Mouse (Mus musculus) hindbrain, embryonic 10.5 days (tissue): ENCODE results near the gene Wdfy1. TPM values are rescaled to one million over a fixed set of nuclear protein-coding genes. Genes with fewer than 3 reads are reported as not detected.
A peak's percentile ranks its signal among the peaks of the same experiment; 100 is the strongest.

ENCODE experiments used
- DNase-seq: peaks from one replicate; pipeline ENCODE4 v3.0.0-alpha.2; 2017; ENCODE audit warnings: low spot score
- H3K27ac ChIP-seq: fragments of 300-500 bp; sonication (generic); 2 replicates; pipeline ENCODE4 v1.5.1; 2016; ENCODE audit warnings: mild to moderate bottlenecking, moderate library complexity
- H3K27me3 ChIP-seq: fragments of 300-500 bp; sonication (generic); 2 replicates; pipeline ENCODE4 v1.6.1; 2016; ENCODE audit warnings: mild to moderate bottlenecking; ENCODE audit not compliant: poor library complexity, insufficient read depth, severe bottlenecking
- H3K36me3 ChIP-seq: fragments of 300-500 bp; sonication (generic); 2 replicates; pipeline ENCODE4 v1.6.1; 2016; ENCODE audit warnings: mild to moderate bottlenecking, moderate library complexity
- H3K4me1 ChIP-seq: fragments of 300-500 bp; sonication (generic); replicated peaks from 2 replicates; pipeline ENCODE4 v1.6.1; 2016; ENCODE audit warnings: mild to moderate bottlenecking
- H3K4me3 ChIP-seq: fragments of 300-500 bp; sonication (generic); 2 replicates; pipeline ENCODE4 v1.5.1; 2016; ENCODE audit warnings: mild to moderate bottlenecking, moderate library complexity
- H3K9me3 ChIP-seq: fragments of 300-500 bp; sonication (generic); 2 replicates; pipeline ENCODE4 v1.6.1; 2016; ENCODE audit warnings: mild to moderate bottlenecking, moderate library complexity
- WGBS: fragments of 180-500 bp; shearing (Covaris S2); methylation state at CpG from one replicate; pipeline ENCODE4 v1.1.7; 2016; 5-methylcytosine and 5-hydroxymethylcytosine counted together
- polyA plus RNA-seq: library from polyadenylated mRNA; unstranded; fragments of >200 nt; fragmentation: Nextera tagmentation; extraction: Ambion mirVana; gene quantifications from 2 replicates; pipeline ENCODE4 v1.2.1, GENCODE M21; 2016

The Wdfy1 gene
- polyA plus RNA-seq, 1 experiment from 2014 or later = 44.9 TPM

DNA sequence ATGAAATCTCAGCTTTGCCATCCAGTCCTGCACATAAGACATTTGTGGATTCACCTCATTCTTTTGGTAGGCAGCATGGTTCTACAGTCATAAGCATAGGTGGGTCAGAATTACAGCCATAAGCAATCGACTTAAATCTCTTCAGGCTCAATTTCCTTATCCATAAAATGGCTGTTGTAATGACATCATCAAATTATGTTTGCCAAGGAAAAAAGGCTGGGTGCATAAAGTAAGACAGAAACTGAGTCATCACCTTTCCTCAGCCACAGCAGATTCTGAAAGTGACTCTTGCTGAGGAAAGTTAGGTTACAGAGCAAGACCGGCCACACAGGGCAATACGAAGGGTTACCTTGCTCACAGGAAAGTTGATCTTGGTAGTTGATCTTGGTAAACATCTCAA lies 39.5 kb downstream of the Wdfy1 start:
- no peaks in the 10 kb centered on the region for H3K27me3 ChIP-seq
- no peak for DNase-seq
- H3K36me3 ChIP-seq = peaks cover 7% of the 10 kb centered on the region; the same call in 1 of the 2 replicates
- WGBS = 92% methylated on average over 3 of the region's 3 CpGs
- H3K4me3 ChIP-seq = no peak overlapping the region
- no peak overlapping the region for H3K27ac ChIP-seq
- H3K4me1 ChIP-seq = no peaks in the 10 kb centered on the region
- H3K9me3 ChIP-seq = no peaks in the 10 kb centered on the region

DNA sequence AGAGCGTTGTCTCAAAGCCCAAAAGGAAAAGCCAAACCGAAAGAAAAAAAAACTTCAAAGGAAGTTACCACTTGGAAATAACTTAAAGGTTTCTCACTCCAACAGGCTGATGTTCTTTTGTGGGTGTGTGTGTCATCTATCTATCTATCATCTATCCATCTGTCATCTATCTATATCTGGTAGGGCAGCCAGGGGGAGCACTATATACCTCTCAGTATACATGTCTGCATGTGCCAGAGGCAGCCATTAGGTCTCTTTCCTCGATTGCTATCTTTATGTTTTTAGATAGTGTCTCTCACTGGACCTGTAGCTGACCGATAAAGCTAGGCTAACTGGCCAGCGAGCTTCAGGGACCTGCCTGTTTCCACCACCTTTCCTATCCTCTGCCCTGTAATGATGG lies 41.1 kb downstream of the Wdfy1 start:
- no peak for DNase-seq
- H3K27ac ChIP-seq = no peak overlapping the region

DNA sequence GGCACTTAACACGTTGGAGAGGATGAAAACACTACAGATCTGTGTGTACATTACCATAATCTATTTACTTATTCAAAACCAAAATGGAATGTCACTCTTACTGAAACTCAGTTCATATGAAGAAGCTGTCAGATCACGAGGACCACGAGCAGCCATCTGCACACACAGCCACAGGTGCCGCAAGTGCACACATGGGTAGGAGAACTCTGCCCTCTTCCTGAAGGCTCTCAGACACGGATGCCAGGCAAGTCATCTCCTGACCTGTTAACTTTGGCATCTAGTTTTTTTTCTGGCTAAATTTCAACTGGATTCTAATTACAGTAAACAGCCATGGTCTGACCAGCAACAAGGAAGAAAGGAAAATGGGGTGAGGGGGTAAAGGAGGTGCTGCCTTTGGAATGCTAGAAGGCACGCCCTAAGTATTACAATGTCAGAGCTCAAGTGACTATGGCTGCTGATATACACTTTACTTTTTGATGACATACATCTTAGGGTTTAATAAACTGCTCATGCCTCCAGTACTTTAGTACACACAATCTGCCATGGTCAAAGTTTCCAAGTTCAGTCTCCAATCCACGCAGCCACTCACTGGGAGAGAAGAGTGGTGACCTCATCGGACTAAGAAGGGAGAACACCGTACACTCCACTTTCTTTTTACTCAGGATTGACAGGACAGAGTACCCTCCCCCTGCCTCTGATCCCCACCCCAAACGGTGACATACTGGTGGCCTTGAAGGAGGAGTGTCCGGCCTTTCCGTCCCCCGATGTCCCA lies 61.6 kb downstream of the Wdfy1 start:
- Histone ChIP-seq H3K4me1 (0 out of 2 replicates have a peak, but pooled peaks cover 4% of the 10 kb centered on the region), H3K4me3 (no peak overlapping the region), H3K36me3 (peaks cover 21% of the 10 kb centered on the region), H3K27ac (no peak overlapping the region), H3K27me3 (no peaks in the 10 kb centered on the region), H3K9me3 (no peaks in the 10 kb centered on the region)
- DNase-seq = no peak
- 92% methylated on average over 13 of the region's 13 CpGs for WGBS

More for the DNA sequence above, 41.1 kb downstream of the Wdfy1 start:
- H3K36me3 ChIP-seq = peaks cover 7% of the 10 kb centered on the region; the same call in 1 of the 2 replicates
- H3K9me3 ChIP-seq = no peaks in the 10 kb centered on the region
- H3K4me1 ChIP-seq = no peaks in the 10 kb centered on the region
- H3K4me3 ChIP-seq = no peak overlapping the region
- H3K27me3 ChIP-seq = no peaks in the 10 kb centered on the region
- 89% methylated on average over 5 of the region's 5 CpGs for WGBS

DNA sequence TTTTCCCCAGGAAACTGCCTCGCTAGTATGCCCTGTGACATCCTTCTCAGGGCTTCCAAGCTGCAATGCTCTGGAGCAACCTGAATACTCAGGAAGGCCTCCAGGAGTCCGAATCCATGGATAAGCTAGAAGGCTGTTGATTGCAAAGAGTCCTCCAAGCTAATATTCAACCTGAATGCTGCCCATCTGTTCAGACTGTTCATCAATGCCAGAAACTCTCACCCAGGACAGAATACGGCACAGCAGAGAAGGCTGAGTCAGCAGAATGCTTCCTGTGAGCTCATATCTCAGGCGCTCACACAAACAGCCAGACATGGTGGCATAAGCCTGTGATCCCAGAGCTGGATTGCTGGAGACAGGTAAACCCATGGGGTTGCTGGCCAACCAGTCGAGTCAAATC lies 62.9 kb downstream of the Wdfy1 start:
- DNase-seq = no peak
- Histone ChIP-seq H3K4me1 (0 out of 2 replicates have a peak, but pooled peaks cover 4% of the 10 kb centered on the region), H3K27me3 (no peaks in the 10 kb centered on the region), H3K4me3 (no peak overlapping the region), H3K36me3 (peaks cover 21% of the 10 kb centered on the region), H3K27ac (no peak overlapping the region), H3K9me3 (no peaks in the 10 kb centered on the region)
- WGBS = 90% methylated on average over 5 of the region's 5 CpGs

DNA sequence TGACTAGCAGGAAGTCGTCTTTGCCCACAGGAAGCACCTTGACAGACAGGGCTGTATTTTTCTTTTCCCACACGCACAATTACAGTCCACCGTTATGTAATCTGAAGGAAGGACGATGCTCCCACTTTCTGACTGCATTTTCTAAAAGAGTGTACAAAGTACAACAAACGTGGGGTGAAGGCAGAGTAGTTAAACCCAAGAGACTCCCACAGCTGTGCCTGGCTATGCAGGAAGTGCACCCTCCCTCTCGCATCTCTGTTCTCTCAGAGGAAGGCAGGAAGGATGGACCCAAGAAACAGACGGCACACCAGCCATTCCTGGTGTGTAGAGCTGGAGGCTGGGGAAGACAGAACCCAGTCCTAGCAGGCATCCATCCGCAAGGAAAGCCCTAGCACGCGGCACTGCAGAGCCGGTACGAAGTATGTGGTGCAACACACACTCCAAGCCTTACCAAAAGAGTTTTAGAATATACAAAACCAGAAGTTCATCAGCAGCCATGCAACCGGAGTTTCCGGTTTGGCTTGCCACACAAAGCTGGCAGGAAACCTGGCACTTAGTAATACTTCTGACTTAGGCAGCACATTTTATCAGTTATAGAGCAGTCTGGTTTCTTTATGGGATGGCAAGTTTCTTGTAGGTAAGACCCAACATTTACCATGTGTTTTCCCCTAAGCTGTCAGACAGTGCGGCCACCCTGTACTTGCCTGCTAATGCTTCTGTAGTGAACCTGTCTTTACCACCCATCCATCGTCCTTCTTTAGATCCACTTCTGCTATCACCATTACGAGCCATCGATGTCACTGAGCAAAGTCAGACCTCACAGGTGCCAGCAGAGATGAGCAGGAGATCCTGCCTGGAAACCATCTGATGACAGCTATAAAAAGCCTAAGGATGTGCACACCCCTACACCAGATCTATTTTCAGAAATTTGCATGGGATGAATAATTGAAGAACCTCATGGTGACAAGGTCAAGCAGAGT lies 64.5 kb downstream of the Wdfy1 start:
- 84% methylated on average over 18 of the region's 18 CpGs for WGBS

DNA sequence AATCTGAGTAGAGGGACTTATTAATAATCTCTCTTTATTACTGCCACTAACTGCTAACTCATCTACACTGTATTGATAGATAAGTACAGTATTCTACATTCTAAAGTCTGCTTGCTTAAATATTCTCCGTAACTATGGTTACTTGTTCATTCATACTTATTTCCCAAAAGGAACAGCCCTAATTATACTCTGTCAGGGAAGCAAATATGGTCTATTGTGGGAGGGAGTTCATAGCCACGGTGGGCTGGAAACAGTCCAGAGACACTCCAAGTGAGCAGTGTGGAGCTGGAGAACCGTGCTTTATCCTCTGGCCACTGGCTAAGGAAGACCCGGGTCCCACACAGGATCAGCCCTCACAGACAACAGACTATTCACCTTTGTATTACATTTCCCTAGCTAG lies 65.3 kb downstream of the Wdfy1 start:
- no peak overlapping the region for H3K4me3 ChIP-seq
- no peak for DNase-seq
- no peaks in the 10 kb centered on the region for H3K27me3 ChIP-seq
- H3K27ac ChIP-seq = no peak overlapping the region
- H3K4me1 ChIP-seq = 0 out of 2 replicates have a peak, but pooled peaks cover 4% of the 10 kb centered on the region
- no peaks in the 10 kb centered on the region for H3K9me3 ChIP-seq
- H3K36me3 ChIP-seq = peaks cover 32% of the 10 kb centered on the region
- WGBS = 87% methylated on average over 4 of the region's 4 CpGs

More for the DNA sequence above, 64.5 kb downstream of the Wdfy1 start:
- Histone ChIP-seq H3K27ac (no peak overlapping the region), H3K27me3 (no peaks in the 10 kb centered on the region), H3K36me3 (peaks cover 31% of the 10 kb centered on the region), H3K4me3 (no peak overlapping the region), H3K9me3 (no peaks in the 10 kb centered on the region), H3K4me1 (0 out of 2 replicates have a peak, but pooled peaks cover 4% of the 10 kb centered on the region)
- DNase-seq = no peak

DNA sequence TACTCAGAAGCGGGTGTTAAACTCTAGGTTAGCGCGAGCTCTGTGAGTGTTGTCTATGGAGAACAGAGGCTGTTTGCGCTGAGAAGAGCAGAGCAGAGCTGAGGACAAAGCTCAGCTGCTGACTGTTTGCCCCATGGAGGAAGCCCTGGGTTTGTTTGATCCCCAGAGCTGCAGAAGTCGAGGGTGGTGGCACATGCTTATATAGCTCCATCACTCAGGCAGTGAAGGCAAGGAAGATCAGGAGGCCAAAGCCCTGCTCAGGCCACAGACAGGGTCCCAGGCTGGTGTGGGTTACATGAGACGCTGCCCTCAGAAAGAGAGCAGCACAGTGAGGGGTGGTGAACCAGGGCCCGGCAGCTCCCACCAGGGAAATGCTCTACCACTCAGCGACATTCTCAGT lies 65.7 kb downstream of the Wdfy1 start:
- 81% methylated on average over 8 of the region's 8 CpGs for WGBS
- H3K4me1 ChIP-seq = 0 out of 2 replicates have a peak, but pooled peaks cover 4% of the 10 kb centered on the region
- H3K4me3 ChIP-seq = no peak overlapping the region
- DNase-seq = no peak
- no peaks in the 10 kb centered on the region for H3K27me3 ChIP-seq
- H3K9me3 ChIP-seq = no peaks in the 10 kb centered on the region
- no peak overlapping the region for H3K27ac ChIP-seq
- peaks cover 34% of the 10 kb centered on the region for H3K36me3 ChIP-seq

DNA sequence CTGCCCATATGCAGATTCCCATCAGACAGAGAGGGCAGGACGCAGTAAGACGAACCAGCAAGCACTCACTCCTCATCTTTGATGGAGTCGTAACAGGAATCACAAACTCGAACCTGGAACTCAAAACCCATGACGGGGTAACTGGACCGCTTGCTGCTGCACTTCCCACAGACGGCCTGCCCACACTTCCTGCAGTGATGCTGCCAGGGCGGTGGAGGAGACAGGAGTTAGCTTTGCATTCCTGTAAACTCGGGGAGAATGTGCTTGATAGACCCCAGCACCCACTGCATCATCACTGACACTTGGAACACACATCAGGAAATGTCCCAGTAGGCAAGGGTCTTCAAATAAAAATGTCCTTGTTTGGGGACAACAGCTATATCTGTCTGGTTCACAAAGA lies 68.6 kb downstream of the Wdfy1 start:
- peaks cover 25% of the 10 kb centered on the region for H3K36me3 ChIP-seq
- no peaks in the 10 kb centered on the region for H3K9me3 ChIP-seq
- DNase-seq = no peak
- H3K4me3 ChIP-seq = no peak overlapping the region
- no peak overlapping the region for H3K27ac ChIP-seq
- H3K4me1 ChIP-seq = 0 out of 2 replicates have a peak, but pooled peaks cover 4% of the 10 kb centered on the region
- WGBS = 89% methylated on average over 9 of the region's 9 CpGs
- H3K27me3 ChIP-seq = no peaks in the 10 kb centered on the region

DNA sequence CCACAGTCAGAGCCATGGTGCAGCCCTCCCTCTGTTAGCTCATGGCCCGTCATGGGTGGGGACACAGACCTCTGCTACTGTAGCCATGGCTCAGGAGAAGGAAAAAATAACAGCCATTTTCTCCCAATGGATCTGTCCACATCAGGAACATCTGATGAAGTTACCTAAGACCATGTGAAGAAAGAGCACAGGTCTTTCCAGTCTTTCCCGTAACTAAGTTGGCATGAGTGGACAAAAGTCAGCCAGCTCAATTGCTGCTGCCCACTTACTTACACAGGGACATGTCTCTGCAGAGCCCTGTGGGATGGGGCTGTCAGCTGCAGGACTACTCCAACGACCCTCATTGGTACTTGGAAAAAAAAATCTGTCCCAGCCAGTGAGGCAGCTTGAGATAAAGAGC lies 69.2 kb downstream of the Wdfy1 start:
- Histone ChIP-seq H3K27me3 (no peaks in the 10 kb centered on the region), H3K9me3 (no peaks in the 10 kb centered on the region), H3K4me3 (no peak overlapping the region), H3K27ac (no peak overlapping the region), H3K36me3 (peaks cover 25% of the 10 kb centered on the region), H3K4me1 (no peaks in the 10 kb centered on the region)
- WGBS = 90% methylated on average over 3 of the region's 3 CpGs
- DNase-seq = no peak

DNA sequence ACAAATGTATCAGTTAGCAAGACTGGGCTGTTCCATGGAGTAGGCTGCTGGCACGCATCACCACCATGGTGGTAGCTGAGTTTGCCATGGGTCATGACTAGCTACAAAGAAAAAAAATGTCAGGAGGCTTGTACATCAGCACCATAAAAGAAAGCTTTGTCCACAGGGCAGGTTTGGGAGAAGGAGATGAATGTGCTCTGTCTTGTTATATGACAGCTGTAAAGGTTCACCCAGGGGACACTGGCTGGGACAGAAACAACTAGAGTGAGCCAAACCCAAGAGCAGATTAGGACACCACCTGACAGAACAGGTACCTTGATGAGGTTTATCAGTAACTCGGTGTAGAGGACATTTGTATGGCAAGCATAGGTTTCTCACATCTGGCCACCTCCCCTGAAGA lies 71.3 kb downstream of the Wdfy1 start:
- Histone ChIP-seq H3K4me1 (no peaks in the 10 kb centered on the region), H3K9me3 (no peaks in the 10 kb centered on the region), H3K4me3 (no peak overlapping the region), H3K27ac (no peak overlapping the region), H3K36me3 (peaks cover 29% of the 10 kb centered on the region), H3K27me3 (no peaks in the 10 kb centered on the region)
- DNase-seq = no peak
- WGBS = 92% methylated on average over 2 of the region's 2 CpGs

DNA sequence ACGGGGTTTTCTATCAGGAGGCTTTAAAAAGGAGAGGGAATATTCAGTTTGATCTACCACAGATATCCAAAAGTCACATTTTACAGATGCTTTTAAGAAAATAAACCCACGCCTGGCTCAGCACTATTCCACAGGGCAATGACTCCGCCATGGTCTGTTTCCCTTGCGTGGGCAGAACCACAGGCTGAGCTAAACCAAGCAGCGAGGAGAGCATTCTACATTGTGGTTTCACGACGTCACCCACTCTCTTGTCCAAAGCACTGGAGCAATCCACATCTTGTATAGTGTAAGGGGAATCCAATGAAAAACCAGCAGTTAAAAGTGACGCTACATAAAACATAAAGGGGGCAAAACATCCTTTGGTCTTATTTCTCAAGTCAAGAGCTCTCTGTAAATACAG lies 72.4 kb downstream of the Wdfy1 start:
- Histone ChIP-seq H3K9me3 (no peaks in the 10 kb centered on the region), H3K4me1 (no peaks in the 10 kb centered on the region), H3K4me3 (no peak overlapping the region), H3K36me3 (peaks cover 29% of the 10 kb centered on the region), H3K27me3 (no peaks in the 10 kb centered on the region), H3K27ac (no peak overlapping the region)
- no peak for DNase-seq
- 88% methylated on average over 8 of the region's 8 CpGs for WGBS

DNA sequence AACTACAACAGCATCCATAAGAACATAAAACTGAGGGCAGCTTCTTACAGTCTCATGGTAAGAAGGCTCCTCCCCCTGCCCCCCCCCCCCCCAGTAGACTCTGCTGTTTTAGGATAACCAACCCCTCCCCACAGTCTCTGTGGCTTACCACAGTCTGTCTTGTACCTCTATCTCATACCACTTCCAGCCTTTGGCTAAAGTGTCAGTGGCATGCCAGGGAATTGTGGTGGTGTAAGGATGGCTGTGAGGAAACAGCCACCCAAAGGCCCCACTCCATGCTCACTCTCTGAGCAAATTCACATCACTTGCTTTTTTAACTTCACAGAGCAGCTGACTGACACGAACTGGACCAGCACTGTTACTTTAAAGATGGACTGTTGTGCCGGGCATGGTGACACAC lies 77.4 kb downstream of the Wdfy1 start:
- Histone ChIP-seq H3K4me3 (no peak overlapping the region), H3K4me1 (peaks cover 12% of the 10 kb centered on the region; the same call in 1 of the 2 replicates), H3K27me3 (no peaks in the 10 kb centered on the region), H3K9me3 (no peaks in the 10 kb centered on the region), H3K27ac (no peak overlapping the region), H3K36me3 (peaks cover 4% of the 10 kb centered on the region)
- DNase-seq = no peak
- 89% methylated on average over 2 of the region's 2 CpGs for WGBS

DNA sequence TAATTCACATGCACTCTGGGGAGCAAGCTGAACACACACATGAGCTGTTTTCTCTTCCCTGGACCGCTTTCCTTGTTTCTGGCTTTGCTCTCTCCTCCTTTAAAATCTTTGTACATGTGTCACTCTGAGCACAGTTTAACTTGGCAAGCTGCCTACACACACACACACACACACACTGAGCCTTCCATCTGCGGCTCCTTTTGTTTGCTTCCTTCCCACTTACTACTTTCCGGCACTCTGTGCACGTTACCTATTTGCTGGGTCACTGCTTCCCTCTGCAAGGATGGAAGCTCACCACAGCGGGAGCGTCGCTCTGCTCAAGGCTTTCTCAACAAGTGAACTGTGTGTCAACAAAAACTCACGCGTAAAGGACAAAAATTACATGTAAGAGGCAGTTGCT lies 78.6 kb downstream of the Wdfy1 start:
- peak; percentile 33 for DNase-seq
- Histone ChIP-seq H3K27me3 (no peaks in the 10 kb centered on the region), H3K27ac (no peak overlapping the region), H3K4me3 (no peak overlapping the region), H3K36me3 (peaks cover 4% of the 10 kb centered on the region), H3K4me1 (peaks cover 12% of the 10 kb centered on the region; the same call in 1 of the 2 replicates), H3K9me3 (no peaks in the 10 kb centered on the region)
- 62% methylated on average over 9 of the region's 9 CpGs for WGBS
